Mouse (Mus musculus) adrenal gland, postnatal 25 days (tissue): ENCODE results near the gene Mrps15. TPM values are rescaled to one million over a fixed set of nuclear protein-coding genes. Genes with fewer than 3 reads are reported as not detected.
"Not testable (repeated sequence)": the region's sequence is repeated elsewhere in the genome, so short reads cannot be mapped to it uniquely, and the experiment has no call there.

Experiments used
- DNase-seq: peaks from one replicate; pipeline ENCODE4 v3.0.0; 2021; ENCODE audit warnings: mixed read lengths
- total RNA-seq: library from RNA; stranded (reverse); gene quantifications from 2 replicates; pipeline ENCODE4 v1.2.3, GENCODE M21; 2021

Mrps15 gene
- total RNA-seq, 1 experiment from 2014 or later, result 74.4 TPM

DNA sequence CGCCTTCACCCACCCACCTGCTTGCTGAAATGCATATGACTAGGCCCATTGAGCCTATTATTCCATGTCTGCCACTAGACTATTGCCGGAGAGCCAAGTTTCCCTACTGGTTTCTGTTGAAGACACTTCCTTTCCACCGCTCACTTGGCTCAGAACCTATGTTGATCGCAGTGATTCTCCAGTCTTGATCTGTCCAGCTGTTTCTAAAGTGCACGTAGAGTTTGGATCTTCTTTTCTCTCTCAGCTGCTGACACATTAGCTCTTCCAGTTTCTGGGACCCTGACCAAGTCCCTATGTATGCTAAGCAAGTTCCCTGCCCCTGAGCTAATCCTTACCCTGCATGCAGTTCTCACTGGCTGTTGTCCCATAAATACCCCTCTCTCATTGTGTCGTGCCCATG is 31.1 kb downstream of the Mrps15 start:
- DNase-seq, result no peak

GRCm38 (mm10) chr4:126079266-126079665 is 32.5 kb downstream of the Mrps15 start:
- DNase-seq, result peak; percentile 43

DNA sequence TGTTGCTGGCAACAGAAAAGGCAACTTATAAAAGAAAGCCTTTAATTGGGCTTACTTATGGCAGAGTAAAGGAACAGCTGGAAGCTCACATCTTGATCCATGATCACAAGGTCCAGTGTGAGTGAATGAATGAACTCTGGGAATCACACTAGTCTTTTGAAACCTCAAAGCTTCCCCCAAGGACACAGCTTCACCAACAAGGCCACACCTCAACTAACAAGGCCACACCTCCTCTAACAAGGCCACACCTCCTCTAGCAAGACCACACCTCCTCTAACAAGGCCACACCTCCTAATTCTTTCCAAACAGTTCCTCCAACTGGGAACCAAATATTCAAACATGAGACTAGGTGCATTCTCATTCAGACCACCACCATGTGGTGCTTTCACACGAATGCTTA is 34.9 kb downstream of the Mrps15 start:
- DNase-seq, result no peak

GRCm38 (mm10) chr4:126083021-126083420 is 36.3 kb downstream of the Mrps15 start:
- no peak for DNase-seq

GRCm38 (mm10) chr4:126084382-126084781 is 37.7 kb downstream of the Mrps15 start:
- DNase-seq, result no peak

- DNase-seq, result peak; percentile 83
Observed at GRCm38 (mm10) chr4:126085996-126086576, 39.4 kb downstream of the Mrps15 start.

DNA sequence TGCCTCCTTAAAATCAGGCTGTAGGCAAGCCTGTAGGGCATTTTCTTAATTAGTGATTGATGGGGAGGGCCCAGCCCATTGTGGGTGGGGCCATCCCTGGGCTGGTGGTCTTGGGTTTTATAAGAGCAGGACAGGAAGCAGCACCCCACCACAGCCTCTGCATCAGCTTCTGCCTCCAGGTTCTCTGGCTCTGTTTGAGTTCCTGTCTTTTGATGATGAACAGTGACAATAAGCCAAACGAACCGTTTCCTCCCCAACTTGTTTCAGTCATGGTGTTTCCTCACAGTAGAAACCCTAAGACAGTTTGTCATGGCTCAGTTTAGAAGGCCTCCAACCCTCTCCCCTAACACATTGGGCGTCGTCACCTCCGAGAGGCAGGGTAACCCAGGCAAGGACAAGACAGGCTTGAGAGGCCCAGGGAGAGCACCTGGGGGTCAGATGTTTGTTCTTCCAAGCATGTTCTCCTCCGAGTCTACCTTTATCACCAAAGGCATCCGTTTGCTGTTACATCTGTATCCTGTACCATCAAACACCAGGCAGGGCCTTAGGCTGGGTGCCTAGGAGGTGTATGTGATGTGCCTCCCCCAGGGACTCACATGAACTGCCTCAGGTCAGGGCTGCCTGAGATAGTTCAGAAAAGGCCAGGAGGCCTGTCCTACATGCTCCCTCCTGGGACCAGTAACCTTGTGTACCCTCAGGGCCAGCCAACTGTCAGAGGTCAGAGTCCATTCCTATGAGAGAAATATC is 43.5 kb downstream of the Mrps15 start:
- no peak for DNase-seq

DNA sequence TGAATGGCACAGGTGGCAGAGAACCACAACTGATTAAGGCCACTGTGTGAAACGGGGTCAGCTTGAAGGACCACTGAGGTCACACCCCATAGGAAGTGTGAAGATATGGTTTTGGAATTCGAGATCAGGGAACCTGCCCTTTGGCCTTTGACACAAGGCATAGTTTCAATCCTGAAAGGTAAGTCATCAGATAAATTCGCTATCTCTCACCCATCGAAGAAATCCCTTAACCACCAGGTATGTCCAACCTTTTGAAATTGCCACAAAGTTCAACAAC is 44.1 kb downstream of the Mrps15 start:
- no peak for DNase-seq

GRCm38 (mm10) chr4:126091873-126092272 is 45.1 kb downstream of the Mrps15 start:
- DNase-seq, result no peak

DNA sequence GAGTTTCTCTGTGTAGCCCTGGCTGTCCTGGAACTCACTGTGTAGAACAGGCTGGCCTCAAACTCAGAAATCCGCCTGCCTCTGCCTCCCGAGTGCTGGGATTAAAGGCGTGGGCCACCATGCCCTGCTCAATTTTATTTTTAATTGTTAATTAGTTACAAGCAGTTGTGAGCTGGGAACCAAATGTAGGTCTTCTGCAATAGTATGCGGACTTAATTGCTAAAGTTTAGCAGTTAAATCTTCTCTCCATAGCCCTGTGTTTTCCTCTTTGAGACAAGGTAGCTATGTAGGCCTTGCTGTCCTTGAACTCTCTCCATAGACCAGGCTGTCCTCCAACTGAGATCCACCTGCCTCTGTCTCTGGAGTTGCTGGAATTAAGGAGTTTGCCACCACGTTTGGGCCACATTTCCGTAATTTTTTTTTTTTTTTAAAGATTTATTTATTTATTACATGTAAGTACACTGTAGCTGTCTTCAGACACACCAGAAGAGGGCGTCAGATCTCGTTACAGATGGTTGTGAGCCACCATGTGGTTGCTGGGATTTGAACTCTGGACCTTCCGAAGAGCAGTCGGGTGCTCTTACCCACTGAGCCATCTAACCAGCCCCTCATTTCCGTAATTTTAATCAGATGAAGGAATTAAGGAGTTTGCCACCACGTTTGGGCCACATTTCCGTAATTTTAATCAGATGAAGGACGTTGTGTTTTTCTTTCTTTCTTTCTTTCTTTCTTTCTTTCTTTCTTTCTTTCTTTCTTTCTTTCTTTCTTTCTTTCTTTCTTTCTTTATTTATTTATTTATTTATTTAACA is 49.1 kb downstream of the Mrps15 start:
- not testable (repeated sequence) for DNase-seq

DNA sequence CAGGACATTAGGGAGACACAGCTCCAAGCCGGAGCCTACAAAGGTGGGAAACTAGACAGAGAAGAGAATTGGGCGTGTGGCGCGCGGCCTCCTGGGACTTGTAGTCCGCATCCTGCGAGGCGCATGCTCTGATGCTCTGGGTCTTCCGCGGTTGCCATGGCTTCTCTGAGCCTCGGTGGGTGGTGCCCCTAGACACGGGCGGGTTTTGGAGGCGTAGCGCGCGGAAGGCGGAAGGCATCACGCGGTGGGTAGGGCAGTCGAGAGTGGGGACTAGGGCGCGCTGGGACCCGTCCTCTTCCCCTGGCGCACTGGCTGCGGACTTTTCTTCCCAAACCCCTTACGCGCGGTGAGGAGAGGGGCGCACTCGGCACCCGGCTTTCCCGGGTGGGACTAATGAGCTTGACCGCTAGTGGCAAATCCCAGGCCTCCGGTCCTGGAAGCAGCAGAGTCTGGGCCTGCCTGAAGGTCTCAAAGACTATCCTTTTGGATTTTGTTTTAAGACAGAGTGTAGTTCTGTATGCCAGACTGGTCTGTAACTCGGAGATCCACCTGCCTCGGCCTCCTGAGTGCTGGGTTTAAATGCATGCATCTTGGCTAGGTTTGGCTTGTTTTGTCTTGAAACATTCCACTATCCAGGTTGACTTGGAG is 49.9 kb downstream of the Mrps15 start, which contains the start of gene Lsm10:
Gene Lsm10 (plus strand): TSS at position 160 of the 648 bp plus-strand sequence.
- DNase-seq, result peak; percentile 94

GRCm38 (mm10) chr4:126097711-126098253 is 51.1 kb downstream of the Mrps15 start:
- DNase-seq, result no peak

DNA sequence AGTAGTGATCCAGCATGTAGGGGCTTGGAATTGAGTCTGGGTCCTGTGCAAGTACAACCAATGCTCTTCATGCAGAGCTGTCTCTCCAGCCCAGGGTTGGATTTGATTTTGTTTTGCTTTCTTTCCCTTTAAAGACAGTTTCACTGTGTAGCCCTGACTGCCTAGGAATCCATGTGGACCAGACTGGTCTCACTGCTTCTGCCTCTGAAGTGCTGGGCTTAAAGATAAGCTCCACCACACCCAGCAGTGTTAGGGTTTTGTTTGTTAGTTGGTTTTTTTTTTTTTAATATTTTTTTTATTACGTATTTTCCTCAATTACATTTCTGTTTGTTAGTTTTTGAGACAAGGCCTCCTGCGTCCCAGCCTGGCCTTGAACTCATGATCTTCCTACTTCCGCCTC is 52.6 kb downstream of the Mrps15 start:
- DNase-seq, result no peak

DNA sequence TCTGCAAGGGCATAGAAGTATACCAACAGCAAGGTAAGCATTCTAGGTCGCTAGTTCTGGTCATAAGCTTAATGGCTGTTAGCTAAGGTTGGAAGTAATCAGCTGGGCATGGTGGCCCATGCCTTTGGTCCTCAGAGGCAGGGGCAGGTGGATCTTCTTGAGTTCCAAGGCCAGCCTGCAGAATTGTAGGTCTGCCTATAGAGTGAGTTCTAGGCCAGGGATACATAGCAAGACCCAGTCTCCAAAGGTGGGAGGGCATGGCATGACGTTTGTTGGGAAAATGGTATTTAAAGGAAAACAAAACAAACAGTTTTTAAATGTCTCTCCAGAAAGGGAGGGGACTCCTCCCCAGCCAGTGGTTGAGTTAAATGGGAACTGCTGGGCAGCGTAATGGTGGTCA is 54.0 kb downstream of the Mrps15 start:
- no peak for DNase-seq

- DNase-seq, result no peak
Observed at GRCm38 (mm10) chr4:126102061-126102841, 55.5 kb downstream of the Mrps15 start.

DNA sequence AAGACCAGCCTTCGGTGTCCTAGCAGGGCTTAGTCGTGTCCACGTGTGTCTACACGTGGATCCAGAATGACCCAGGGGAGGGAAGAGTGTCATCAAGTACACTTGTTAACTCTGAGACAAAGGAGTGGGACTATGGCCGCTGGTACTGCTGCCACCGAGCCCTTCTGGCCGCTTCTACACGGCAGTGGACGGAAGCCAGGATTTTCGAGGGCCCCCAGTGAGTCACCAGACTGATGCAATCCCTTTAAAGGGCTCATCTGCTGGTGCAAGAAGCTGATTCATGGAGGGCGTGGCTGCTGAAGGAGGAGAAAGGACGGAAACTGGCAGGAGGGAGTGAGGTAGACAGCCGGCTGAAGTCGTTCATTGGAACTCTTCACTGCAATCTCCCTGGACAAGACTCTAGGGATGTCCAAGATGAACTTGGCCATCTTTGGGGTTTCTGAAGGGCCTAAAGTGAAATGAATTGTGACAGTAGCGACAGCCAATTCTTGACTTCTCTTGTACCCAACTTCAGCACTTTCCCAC is 56.4 kb downstream of the Mrps15 start:
- peak; percentile 91 for DNase-seq

DNA sequence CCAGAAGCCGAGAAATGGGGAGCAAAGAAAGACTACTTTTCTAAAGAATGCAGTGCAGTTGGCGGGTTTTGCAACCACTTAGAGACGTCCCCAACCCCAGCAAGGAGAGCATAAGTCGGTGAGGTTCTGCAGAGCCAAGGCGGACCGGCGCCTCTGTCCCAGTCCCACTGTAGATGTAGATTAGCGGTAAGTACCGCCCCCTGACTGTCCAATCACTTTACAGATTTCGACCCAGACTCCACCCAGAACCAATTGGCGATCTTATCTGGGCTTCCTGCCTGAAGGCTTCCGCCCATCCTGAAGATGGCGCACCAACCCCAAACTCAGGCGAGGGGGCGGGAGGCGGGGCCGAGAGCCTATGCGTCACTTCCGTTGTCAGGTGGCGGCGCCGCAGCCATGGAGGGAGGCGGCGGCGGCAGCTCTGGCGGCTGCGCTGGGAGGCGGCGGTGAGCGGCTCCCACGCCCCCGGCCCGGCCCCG is 56.9 kb downstream of the Mrps15 start, which contains the start of gene Stk40:
Gene Stk40 (plus strand): TSS at position 368 of the 479 bp plus-strand sequence.
- peak; percentile 96 for DNase-seq

GRCm38 (mm10) chr4:126104261-126105075 is 57.7 kb downstream of the Mrps15 start:
- peak; percentile 38 for DNase-seq
